Mouse (Mus musculus): ENCODE data around the gene Lsg1. TPM values are rescaled to one million over a fixed set of nuclear protein-coding genes. Genes with fewer than 3 reads are reported as not detected.

Lsg1 gene
- 72.8 and 73.6 TPM in 2 replicates for polyA plus RNA-seq (2016; fragmentation: Nextera tagmentation; extraction: Ambion mirVana)

DNA sequence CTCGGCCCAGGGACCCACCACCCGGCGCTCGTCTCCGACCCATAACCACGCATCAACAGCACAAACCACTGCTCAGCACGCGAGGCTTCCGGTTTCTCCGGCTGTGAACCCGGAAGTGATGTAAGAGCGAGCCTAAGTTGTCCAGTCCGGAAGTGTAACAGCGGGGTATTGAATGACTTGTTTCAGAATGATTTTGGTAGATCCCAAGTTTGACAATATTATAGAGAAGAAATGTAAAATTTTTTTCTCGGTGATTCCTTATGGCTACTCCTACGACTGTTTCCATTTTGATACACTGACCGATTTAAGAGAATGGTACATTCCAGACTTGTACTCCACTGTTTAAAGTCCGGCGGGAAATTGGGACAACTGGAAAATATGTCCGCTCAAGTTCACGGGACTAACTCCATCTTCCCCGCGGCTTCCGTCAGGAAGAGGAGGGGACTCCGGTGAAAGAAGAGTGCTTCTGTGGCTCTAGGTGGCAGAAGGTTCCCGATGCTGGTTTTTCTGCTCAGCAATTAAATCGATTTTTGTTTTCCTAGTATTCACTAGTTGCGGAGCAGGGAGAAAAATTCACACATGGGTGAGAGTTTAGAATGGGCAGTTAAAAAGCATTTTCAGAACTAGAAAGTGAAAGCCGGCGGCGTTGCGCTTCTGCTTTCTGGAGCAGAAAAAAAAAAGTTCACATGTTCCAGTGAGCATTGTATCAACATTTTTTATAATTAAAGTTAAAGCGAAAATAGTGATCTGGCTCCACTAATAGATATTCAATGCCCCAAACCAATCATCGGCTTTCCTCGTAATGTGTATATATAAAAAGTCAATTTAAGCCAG is at the start of gene Lsg1:
Lsg1 (minus strand) TSS at position 99 of the 834 bp plus-strand sequence.
- ATAC-seq (ENCODE audit: low FRiP score, low read depth) = peak; percentile 96
- H3K9ac ChIP-seq = peak within 1 kb of the TSS; percentile 68
- 3% methylated on average over 35 of the region's 35 CpGs for WGBS
- H3K4me2 ChIP-seq (replicated peaks) = peak within 1 kb of the TSS; percentile 93
- peak within 1 kb of the TSS; percentile 79 for H3K4me3 ChIP-seq
- peaks cover 10% of the 10 kb centered on the region; the same call in 1 of the 2 replicates for H3K4me1 ChIP-seq
- H3K27me3 ChIP-seq (replicated peaks) = no peaks in the 10 kb centered on the region
- no peaks in the 10 kb centered on the region for H3K9me3 ChIP-seq
- H3K27ac ChIP-seq = no peak within 1 kb of the TSS
- peaks cover 28% of the 10 kb centered on the region for H3K36me3 ChIP-seq

DNA sequence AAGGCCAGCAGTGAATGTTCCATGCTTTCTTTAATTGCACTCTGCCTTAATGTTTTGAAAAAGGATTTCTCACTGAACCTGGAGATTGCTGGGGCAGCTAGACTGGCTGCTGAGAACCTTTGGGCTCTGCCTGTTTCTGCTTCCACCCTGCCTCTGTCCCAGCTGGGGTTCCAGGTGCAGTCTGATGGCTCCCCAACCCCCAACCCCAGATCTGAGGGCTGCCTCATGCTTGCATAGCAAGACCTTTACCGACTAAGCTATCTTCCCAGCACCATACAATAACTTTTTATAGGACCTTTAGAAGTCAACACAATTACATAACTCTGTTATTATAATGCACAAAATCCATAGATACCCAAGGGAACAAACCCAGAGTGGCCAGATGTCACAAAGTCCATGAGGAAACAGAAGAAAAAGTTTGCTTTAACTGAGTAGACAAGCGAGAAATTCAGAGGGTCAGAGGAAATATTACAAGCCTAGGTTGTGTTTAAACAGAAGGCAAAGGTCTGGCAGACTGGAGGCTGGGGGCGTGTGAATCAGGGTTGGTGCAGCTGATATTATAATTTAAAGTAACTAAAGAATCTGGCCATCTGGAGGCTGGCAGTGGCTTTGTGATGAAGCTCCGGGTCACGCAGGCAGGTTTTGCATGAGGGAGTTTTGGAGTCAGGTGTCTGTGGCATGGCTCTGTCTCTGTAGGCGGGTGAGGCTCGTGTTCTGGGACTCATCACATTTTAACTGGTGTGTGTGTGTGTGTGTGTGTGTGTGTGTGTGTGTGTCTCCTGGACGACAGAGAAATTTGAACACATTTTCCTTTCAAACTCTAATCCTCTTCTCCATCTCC is 46.7 kb upstream of the Lsg1 start:
- Histone ChIP-seq H3K4me1 (no peaks in the 10 kb centered on the region), H3K4me3 (no peak overlapping the region), H3K36me3 (no peaks in the 10 kb centered on the region), H3K4me2 (replicated peaks) (no peak overlapping the region), H3K27ac (no peak overlapping the region), H3K9me3 (no peaks in the 10 kb centered on the region), H3K9ac (no peak overlapping the region), H3K27me3 (replicated peaks) (no peaks in the 10 kb centered on the region)
- WGBS = 63% methylated on average over 8 of the region's 8 CpGs
- no peak for ATAC-seq (ENCODE audit: low FRiP score, low read depth)

- WGBS = 86% methylated on average over 5 of the region's 5 CpGs
- ATAC-seq (ENCODE audit: low FRiP score, low read depth) = no peak
- no peak overlapping the region for H3K27ac ChIP-seq
- no peaks in the 10 kb centered on the region for H3K36me3 ChIP-seq
- H3K4me2 ChIP-seq (replicated peaks) = no peak overlapping the region
- no peak overlapping the region for H3K4me3 ChIP-seq
- no peaks in the 10 kb centered on the region for H3K9me3 ChIP-seq
- H3K27me3 ChIP-seq (replicated peaks) = no peaks in the 10 kb centered on the region
- H3K4me1 ChIP-seq = no peaks in the 10 kb centered on the region
- H3K9ac ChIP-seq = no peak overlapping the region
Observed at GRCm38 (mm10) chr16:30629509-30629908, 42.1 kb upstream of the Lsg1 start.

GRCm38 (mm10) chr16:30628401-30628800 is 41.0 kb upstream of the Lsg1 start:
- Histone ChIP-seq H3K4me2 (replicated peaks) (no peak overlapping the region), H3K4me3 (no peak overlapping the region), H3K4me1 (no peaks in the 10 kb centered on the region), H3K9ac (no peak overlapping the region), H3K27ac (no peak overlapping the region), H3K9me3 (no peaks in the 10 kb centered on the region), H3K27me3 (replicated peaks) (no peaks in the 10 kb centered on the region), H3K36me3 (no peaks in the 10 kb centered on the region)
- WGBS = 74% methylated on average over 6 of the region's 6 CpGs
- no peak for ATAC-seq (ENCODE audit: low FRiP score, low read depth)

DNA sequence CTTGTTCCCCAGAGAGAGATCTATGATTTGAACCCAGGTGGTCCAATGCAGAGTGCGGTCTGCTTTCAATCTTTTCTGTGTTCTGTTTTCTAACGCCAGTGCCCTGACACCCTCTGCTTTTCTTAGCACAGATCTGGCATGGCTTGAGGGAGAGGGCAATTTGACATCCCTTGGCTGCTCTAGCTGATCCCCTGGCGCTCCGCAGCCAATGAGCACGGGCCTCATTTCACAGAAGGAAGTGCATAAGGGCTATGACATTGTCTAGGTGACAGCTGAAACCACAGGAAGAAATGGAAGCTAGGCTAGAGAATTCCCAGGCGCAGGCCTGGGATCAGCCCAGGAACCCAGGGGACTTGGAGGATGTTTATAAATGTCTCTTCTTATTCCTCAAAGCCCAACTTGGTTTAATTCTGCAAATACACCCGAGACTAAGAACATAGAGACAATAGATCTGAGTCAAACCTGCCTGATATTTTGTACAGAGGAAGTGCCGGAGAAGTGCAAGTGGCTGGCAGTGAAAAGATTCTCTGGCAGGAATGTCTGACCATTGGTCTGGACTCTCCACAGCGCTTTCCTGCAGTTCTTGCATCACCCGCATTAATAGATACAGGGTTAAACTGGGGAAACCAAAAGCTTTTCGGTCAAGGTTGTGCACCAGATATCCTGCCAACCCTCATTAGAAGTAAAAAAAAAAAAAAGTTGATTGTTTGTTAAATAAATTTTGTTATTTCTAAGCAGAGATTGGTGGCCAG is 40.4 kb upstream of the Lsg1 start:
- Histone ChIP-seq H3K9ac (no peak overlapping the region), H3K4me3 (no peak overlapping the region), H3K27ac (no peak overlapping the region), H3K36me3 (no peaks in the 10 kb centered on the region), H3K27me3 (replicated peaks) (no peaks in the 10 kb centered on the region), H3K4me2 (replicated peaks) (no peak overlapping the region), H3K9me3 (no peaks in the 10 kb centered on the region), H3K4me1 (no peaks in the 10 kb centered on the region)
- ATAC-seq (ENCODE audit: low FRiP score, low read depth) = no peak
- WGBS = 76% methylated on average over 11 of the region's 11 CpGs

GRCm38 (mm10) chr16:30624640-30625039 is 37.2 kb upstream of the Lsg1 start:
- WGBS = 71% methylated on average over 2 of the region's 2 CpGs
- ATAC-seq (ENCODE audit: low FRiP score, low read depth) = no peak
- Histone ChIP-seq H3K9ac (no peak overlapping the region), H3K4me3 (no peak overlapping the region), H3K4me1 (no peaks in the 10 kb centered on the region), H3K36me3 (no peaks in the 10 kb centered on the region), H3K27me3 (replicated peaks) (no peaks in the 10 kb centered on the region), H3K9me3 (no peaks in the 10 kb centered on the region), H3K4me2 (replicated peaks) (no peak overlapping the region), H3K27ac (no peak overlapping the region)

- WGBS = 87% methylated on average over 7 of the region's 7 CpGs
- no peak overlapping the region for H3K9ac ChIP-seq
Observed at GRCm38 (mm10) chr16:30623645-30624044, 36.3 kb upstream of the Lsg1 start.

GRCm38 (mm10) chr16:30616281-30616680 is 28.9 kb upstream of the Lsg1 start:
- no peak for ATAC-seq (ENCODE audit: low FRiP score, low read depth)
- Histone ChIP-seq H3K27me3 (replicated peaks) (no peaks in the 10 kb centered on the region), H3K27ac (no peak overlapping the region), H3K4me1 (peaks cover 10% of the 10 kb centered on the region; the same call in 1 of the 2 replicates), H3K9me3 (no peaks in the 10 kb centered on the region), H3K4me3 (no peak overlapping the region), H3K9ac (no peak overlapping the region), H3K4me2 (replicated peaks) (no peak overlapping the region), H3K36me3 (no peaks in the 10 kb centered on the region)
- WGBS = 79% methylated on average over 3 of the region's 3 CpGs

More at GRCm38 (mm10) chr16:30623645-30624044, 36.3 kb upstream of the Lsg1 start:
- no peak for ATAC-seq (ENCODE audit: low FRiP score, low read depth)
- no peak overlapping the region for H3K4me2 ChIP-seq (replicated peaks)
- no peaks in the 10 kb centered on the region for H3K9me3 ChIP-seq
- H3K27ac ChIP-seq = no peak overlapping the region
- no peaks in the 10 kb centered on the region for H3K4me1 ChIP-seq
- H3K4me3 ChIP-seq = no peak overlapping the region
- no peaks in the 10 kb centered on the region for H3K36me3 ChIP-seq
- no peaks in the 10 kb centered on the region for H3K27me3 ChIP-seq (replicated peaks)

DNA sequence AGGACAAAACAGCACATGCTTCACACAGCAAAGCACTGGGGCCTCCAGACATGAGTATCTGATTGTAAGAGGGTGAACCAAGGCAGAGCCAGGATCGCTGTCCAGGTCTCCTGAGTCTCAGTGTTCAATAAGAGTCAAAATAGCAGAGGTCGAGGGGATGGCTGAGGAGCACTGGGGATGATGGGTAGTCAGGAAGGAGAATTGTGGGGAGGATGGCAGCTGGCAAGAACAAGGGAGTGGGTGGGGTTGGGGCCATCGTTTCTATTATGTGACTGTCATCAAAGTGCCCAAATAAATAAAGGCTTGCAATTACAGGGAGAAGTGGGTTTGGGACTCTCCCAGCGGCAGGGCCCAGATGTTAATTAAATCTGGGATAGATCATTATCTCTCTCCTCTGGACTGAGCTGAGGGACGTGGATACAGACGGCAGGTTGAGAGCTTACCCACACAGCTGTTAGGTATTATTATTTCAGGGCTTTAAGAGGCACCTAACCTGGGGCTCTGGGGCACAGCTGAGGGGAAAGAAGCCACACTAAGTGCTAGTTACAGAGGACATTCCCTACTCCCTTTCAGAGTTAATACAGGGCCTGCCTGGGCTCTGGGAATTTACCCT is 27.4 kb upstream of the Lsg1 start:
- H3K4me3 ChIP-seq = no peak overlapping the region
- no peak overlapping the region for H3K27ac ChIP-seq
- peaks cover 10% of the 10 kb centered on the region; the same call in 1 of the 2 replicates for H3K4me1 ChIP-seq
- WGBS = 7% methylated on average over 6 of the region's 6 CpGs
- no peak overlapping the region for H3K9ac ChIP-seq
- no peaks in the 10 kb centered on the region for H3K27me3 ChIP-seq (replicated peaks)
- ATAC-seq (ENCODE audit: low FRiP score, low read depth) = peak; percentile 50; the same call in 1 of the 2 replicates
- no peaks in the 10 kb centered on the region for H3K9me3 ChIP-seq
- H3K36me3 ChIP-seq = no peaks in the 10 kb centered on the region
- no peak overlapping the region for H3K4me2 ChIP-seq (replicated peaks)

- Histone ChIP-seq H3K36me3 (no peaks in the 10 kb centered on the region), H3K27ac (no peak overlapping the region), H3K9me3 (no peaks in the 10 kb centered on the region), H3K27me3 (replicated peaks) (no peaks in the 10 kb centered on the region), H3K4me2 (replicated peaks) (no peak overlapping the region), H3K4me1 (peaks cover 10% of the 10 kb centered on the region; the same call in 1 of the 2 replicates), H3K9ac (no peak overlapping the region), H3K4me3 (no peak overlapping the region)
- 7% methylated on average over 5 of the region's 5 CpGs for WGBS
- ATAC-seq (ENCODE audit: low FRiP score, low read depth) = no peak
Observed at GRCm38 (mm10) chr16:30614122-30614521, 26.7 kb upstream of the Lsg1 start.

DNA sequence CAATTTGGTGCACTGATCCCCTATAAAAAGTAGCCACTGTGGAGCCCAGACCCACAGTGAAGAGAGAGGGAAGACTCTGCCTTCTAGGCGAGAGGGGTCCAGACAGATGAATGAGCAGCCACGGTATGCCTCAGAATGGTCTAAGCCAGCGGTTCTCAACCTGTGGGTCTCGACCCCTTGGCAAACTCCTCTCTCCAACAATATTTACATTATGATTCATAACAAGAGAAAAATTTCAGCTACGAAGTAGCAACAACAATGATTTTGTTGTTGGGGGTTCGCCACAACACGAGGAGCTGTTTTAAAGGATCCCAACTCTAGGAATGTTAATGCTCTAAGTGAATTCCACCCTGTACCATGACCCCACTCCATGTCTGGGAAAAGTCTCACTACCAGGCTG is 25.7 kb upstream of the Lsg1 start:
- H3K27me3 ChIP-seq (replicated peaks) = no peaks in the 10 kb centered on the region
- WGBS = 80% methylated on average over 7 of the region's 7 CpGs
- H3K9me3 ChIP-seq = no peaks in the 10 kb centered on the region
- H3K36me3 ChIP-seq = no peaks in the 10 kb centered on the region
- no peak overlapping the region for H3K4me2 ChIP-seq (replicated peaks)
- no peak for ATAC-seq (ENCODE audit: low FRiP score, low read depth)
- peaks cover 10% of the 10 kb centered on the region; the same call in 1 of the 2 replicates for H3K4me1 ChIP-seq
- H3K27ac ChIP-seq = no peak overlapping the region
- no peak overlapping the region for H3K4me3 ChIP-seq
- H3K9ac ChIP-seq = no peak overlapping the region
